Mouse (Mus musculus): Measurements from ENCODE around the gene Myom1. TPM values are rescaled to one million over a fixed set of nuclear protein-coding genes. Genes with fewer than 3 reads are reported as not detected.

Gene Myom1
- polyA plus RNA-seq, 2 experiments from 2014 or later: 0.26 TPM; not detected in 1

DNA sequence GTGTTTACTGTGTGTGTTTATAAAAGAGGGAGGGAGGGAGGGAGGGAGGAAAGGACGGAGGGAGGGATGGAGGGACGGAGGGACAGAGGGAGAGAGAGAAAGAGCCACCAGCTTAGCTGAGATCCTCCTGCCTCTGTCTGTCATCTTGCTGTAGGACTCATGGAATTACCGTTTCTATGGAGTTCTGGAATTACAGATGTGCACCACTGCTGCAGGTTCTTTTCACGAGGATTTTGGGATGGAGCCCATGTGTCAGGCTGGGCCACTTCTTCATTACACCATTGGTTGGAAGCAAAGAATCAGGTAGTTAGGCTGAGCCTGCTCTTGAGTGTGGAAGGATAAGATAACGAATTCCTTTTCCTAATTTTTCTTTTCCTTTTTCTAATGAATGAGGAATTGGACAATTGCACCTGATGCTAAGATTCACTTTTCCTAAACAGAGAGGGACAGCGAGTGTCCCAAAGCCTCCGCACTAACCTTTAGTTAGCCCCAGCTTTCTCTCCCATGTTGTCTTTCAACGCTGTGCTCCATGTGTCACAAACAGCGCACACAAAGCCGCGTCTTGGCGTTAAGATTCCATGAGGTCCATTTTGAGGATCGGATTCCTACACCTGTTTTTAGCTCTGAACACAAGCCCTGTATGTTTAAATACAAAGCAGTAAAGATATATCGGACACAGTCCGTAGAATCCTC lies 16.3 kb downstream of the Myom1 start:
- no peak for ATAC-seq

DNA sequence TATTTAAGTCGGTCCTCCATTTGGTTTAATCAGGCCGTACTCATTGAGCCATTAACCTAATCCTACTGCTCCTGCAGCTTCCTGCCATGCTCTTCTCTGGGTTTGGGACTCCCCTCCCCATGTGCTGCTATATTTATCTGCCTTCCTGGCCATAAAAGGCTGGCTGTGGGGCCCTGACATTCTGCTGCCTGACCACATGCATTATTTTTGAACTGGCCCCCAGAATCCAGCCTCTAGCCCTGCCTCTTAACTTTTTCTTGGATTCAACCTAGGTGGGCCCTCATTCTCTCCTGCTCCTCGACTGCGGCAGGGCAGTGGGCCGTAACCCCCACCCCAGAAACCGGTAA lies 16.8 kb downstream of the Myom1 start:
- no peak for ATAC-seq

DNA sequence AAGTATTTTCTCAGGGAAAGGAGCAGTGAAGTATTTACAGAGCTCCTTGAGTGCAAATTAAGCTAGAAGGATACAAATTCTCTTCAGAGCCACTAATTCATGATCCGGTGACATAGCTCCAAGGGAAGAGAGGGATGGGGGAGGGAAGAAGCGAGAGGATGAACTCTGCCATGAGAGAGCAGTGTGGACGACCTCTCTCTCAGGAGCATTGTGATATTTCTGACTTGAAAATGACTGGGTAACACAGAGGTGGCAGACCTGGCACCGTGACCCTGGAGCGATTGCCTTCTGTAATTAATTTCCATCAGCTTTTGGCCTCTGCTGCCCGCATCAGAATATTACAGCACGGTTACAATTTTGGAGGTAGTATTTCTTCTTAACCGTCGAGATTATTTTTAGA lies 17.4 kb downstream of the Myom1 start:
- no peak for ATAC-seq

DNA sequence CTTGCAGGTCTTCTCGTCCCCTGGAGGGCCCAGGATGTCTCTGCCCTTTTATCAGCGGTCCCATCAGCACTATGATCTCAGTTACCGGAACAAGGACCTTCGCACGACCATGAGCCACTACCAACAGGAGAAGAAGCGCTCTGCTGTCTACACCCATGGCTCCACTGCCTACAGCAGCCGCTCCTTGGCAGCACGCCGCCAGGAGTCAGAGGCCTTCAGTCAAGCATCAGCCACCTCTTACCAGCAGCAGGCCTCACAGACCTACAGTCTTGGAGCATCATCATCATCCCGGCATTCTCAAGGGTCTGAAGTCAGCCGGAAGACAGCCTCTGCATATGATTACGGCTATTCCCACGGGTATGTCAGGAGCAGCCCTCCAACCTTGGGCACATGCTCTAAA lies 20.4 kb downstream of the Myom1 start:
- no peak for ATAC-seq

DNA sequence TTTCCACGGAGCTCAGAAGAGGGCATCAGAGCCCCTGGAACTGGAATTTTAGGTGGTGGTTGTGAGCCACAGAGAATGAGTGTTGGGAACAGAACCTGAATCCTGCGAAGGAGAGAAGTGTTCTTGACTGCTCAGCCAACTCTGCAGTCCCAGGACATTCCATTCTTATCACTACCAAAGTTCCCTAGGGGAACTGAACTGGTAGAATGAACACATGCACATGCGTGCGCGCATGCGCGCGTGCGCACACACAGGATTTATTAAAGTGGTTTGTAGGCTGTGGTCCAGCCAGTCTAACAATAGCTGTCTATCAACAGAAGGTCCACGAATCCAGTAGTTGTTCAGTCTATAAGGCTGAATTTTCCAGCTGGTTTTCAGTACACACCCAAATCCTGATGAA lies 21.6 kb downstream of the Myom1 start:
- no peak for ATAC-seq

DNA sequence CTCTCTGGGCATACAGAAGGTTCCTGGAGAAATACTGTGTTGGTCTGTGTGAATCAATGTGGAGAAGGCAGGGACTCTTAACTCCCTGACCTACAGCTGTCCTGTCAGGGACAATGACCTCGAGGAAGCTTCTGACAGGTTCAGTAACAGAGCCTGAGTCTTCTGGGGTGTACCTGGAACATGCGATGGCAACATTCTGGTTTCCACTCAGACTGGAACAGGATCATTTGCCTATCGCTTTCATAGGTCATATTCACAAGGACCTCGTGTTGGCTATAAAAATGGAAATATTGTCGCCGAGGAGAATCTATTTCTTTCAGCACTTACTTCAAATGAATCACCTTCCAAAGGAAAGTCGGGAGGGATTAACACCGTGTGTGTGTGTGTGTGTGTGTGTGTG lies 23.5 kb downstream of the Myom1 start:
- ATAC-seq: no peak

DNA sequence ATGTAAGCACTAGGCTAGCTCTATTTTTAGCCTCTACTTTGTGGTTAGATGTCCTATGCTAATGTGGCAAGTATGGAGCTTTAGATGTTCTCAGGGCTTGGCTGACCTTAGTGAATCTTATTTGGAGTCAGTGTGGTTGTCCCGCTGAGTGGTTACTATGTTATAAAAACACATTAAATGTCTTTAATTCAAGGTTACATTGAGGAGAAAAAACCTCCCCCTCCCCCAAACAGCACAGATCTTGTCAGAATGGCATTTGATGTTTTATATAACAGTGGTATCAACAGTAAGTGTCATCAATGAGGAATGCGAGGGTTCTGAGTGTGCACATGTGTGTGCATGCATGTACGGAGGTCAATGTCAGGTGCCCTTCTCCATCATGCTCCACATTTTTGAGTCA lies 24.8 kb downstream of the Myom1 start:
- no peak for ATAC-seq

DNA sequence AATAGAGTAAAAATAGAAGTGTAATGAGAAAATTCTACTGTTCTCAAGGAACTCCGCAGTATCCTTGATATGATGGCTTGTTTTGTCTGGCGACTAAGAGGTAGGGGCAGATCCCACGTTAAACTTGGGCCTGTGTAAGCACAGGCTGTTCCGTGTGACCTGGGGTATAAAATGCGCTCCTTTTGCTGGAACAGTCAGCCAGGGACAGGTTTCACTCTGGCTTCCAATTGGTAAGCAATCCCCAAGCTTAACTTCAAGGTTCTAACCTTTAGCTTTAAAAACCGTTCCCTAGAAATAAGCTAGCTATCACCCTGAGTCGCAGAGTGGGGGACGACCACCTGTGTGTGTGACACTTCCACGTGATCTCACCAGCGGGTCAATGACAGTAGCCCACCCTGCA lies 30.3 kb downstream of the Myom1 start:
- ATAC-seq: no peak

DNA sequence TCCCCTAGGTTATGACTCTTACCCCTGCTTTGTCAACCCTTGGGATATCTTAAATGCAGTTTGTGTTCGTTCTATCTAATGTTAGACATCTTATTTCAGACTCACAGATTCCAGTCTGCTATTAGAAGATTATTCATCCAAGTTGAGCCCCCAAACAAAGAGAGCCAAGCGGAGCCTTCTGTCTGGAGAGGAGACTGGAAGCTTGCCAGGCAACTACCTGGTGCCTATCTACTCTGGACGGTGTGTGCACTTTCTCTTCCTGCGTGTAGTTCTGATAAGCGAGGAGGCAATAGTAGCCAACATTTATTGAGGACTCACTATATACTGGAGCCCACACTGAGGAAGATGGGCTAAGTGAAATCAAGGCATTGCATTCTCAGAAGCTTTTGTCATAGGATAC lies 32.0 kb downstream of the Myom1 start:
- ATAC-seq: no peak

DNA sequence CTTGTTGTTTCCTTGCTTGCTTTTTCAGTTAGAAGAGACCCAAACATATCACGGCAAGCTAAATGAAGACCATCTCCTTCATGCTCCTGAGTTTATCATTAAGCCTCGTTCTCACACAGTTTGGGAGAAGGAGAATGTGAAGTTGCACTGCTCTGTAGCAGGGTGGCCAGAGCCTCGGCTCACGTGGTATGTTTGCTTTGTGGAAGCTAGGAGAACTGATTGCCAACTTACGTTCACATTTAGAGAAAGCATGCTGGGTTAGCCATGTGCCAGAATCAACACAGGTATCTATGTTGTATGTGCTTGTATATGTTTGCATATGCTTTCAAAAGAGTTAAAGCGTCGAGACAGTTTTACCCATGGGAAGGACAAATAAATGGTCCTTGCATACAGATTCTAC lies 34.8 kb downstream of the Myom1 start:
- no peak for ATAC-seq

DNA sequence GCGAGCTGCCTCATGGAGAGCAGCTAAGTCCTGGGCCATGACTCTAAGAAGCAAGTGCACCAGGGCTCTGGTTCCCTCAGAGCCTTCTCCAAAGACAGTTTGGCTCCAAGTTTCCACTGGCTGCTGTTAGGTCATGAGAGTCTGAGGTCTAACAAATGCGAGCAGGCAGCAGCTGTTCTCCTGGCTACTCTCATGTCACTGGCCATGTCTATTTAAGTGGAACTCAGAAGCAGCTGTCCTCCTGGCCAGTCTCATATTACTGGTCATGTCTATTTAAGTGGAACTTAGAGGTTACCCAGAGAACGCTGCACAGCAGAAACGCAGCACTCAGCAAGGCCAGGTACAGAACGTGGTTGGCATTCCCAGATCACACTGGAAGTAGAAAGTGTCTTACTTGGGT lies 36.4 kb downstream of the Myom1 start:
- no peak for ATAC-seq

DNA sequence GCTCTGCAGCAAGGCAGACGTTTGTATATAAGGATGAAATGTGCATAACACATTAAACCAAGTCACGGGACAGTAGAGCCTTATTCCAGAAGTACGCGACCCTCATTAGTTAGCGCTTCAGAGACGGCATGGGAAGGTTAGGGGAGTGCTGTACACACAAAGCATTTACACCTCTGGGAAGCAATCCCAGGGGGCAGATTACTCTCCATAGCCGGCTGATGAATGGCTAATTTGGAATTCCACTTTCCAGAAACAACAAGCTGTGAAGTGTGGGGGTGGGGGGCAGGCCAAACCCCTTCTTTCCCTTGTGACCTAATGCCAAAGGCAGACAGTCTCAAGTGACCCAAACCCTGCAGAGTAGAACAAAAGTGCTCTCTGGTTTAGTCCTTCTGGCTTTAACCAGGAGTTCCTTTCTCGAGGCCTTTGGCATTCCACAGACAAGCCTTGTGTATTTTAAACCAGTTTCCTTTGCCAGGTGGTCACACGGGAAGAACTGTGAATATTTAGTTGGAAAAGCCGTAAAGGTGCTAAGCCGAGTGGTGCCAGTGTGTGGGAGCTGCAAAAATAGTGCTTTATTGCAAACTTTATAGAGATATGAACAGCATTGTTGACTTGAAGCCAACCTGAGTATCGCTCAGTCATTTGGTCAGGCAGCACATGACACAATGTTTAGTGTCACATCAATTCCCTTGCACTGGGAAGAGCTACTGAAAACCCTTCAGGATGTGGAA lies 37.6 kb downstream of the Myom1 start:
- ATAC-seq: no peak

DNA sequence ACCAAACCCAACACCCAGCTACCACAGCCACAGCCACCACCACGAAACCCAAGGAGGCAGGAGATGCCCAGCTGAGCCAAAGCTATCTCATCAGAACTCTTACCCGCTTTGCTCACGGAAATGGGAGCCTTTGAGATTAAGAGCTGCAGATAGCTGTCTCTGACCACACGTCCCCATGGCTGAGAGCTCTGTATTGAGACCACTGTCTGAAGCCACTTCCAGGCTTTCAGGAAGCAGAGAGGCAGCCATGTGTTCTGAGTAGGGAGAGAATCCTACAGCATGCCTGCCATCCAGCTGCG lies 38.1 kb downstream of the Myom1 start:
- no peak for ATAC-seq

DNA sequence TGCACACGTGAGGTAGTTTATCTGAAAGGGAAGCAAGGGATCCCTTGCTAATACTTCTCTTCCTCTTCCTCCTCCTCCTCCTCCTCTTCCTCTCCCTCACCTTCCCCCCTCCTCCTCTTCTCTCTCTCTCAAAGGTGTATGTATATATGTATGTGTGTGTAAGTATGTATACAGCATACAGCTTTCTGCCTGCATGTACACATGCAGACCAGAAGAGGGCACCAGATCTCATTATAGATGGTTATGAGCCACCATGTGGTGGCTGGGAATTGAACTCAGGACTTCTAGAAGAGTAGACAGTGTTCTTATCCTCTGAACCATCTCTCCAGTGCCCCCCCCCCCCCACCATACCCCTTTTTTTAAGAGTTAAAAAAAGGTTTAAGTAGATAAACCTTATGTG lies 40.2 kb downstream of the Myom1 start:
- no peak for ATAC-seq

DNA sequence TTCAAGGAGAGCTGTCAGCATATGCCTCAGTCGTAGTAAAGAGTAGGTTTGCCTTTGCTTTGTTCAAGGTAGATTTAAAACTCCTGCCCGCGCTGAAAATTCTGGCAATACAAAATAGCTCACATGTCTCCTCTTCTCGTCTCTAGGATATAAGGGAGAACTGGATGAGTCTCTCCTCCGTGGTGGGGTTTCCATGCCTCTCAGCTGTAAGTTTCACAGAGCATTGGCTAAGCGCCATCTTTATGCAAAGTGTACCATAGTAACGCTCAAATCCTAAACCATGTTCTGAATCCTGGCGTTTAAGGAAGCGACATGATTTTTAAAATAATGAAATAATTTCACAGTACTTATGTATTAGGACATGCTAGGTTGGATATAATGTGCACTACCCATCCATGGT lies 43.2 kb downstream of the Myom1 start:
- no peak for ATAC-seq

DNA sequence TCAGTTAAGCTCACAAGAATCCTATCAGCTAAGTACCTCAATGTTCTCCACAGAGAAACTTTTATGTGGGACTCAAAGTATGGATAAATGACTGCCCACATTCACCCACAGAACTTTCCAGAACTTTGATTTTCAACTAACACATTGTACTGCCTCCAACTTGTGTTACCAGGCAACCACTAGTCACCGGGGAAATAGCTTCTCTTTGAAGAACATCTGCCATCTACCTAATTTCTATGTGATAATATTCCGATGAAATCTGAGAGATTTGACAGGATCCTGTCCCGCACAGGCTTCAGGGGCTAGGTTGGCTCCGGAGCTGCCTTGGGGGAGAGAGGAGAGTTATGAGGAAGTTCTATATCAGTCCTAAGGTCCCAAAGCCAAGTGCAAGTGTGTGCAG lies 44.4 kb downstream of the Myom1 start:
- no peak for ATAC-seq

DNA sequence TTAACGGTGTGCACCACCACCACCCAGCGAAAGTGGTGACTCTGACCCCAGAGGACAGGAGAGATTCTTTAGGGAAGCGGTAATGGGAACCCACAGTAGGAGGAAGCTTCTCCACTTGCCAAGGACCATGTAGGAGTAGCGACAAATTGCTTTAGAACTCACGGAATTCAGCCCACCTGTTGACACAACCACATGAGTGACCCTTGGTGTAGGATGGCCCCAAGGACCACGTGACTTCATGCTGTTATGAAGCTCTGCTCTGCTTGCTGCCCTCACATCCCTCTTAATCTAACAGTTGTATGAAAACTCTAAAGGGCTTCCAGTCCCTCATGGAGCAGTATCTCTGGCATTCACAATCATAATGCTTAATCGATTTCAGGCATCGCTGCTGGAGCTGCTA lies 46.9 kb downstream of the Myom1 start:
- no peak for ATAC-seq

DNA sequence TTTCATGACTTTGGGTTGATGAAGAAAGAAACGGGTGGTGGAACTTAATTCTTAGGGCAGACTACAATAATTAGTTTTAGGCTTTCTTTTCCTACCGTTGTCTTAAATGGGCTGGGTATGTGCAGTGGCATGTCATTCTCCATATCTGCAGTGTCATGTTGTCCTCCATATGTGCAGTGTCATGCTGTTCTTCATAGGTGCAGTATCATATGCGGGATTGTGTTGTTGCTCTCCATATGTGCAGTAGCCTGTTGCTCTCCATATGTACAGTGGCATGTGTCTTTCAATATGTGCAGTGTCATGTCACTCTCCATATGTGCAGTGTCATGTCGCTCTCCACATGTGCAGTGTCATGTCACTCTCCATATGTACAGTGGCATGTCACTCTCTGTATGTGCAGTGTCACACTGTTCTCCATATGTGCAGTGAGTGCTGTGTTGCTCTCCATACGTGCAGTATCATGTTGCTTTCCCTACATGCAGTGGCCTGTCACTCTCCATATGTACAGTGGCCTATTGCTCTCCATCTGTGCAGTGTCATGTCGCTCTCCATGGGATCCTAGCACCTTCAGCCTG lies 50.8 kb downstream of the Myom1 start:
- no peak for ATAC-seq

DNA sequence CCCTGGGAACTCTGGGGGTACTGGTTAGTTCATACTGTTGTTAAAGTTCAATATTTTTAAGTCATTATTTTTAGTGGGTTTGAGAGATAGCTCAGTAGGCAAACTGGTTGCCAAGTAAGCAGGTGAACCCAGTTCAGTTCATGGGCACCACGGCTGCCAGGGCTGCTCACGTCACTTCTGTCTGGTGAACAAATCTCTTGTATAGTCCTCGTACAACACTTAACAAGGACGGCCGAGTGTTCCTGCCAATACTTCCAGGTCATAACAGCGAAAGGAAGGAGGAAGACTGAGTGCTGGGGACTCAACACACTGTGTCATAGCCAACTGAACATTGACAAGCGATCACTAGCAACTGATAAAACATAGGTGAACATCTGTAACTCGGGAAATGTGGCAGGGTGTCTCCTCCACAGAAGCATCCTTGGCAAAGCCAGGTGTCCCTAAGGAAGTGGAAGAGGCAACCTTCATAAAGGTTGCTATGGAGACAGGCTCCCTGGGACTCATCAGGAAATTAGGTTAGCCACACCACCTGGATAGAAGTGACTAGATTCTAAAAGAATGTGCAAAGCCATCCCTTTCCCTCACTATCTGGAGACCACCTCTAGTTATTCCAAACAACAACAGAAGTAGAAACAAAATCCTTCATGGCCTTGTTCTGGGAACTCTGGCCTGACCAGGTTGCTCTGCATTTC lies 52.9 kb downstream of the Myom1 start:
- no peak for ATAC-seq

DNA sequence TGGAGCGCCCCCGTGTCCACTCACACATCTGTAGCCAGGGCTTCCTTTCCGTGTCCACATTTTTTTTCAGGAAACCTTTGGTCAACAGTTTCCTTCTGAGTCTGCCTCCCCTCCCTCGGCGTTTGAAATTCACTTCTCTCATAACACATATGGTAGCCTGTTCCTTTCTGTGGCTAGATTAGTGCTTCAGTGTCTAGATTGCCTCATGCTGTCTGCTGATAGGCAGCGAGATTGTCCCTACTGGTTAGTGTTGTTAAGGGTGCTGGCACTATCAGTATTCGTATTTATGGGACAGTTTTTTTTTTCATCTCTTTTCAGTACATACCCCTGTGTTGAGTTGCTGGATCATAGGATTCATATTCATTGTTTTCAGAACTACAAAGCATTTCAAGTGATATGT lies 54.0 kb downstream of the Myom1 start:
- ATAC-seq: no peak

DNA sequence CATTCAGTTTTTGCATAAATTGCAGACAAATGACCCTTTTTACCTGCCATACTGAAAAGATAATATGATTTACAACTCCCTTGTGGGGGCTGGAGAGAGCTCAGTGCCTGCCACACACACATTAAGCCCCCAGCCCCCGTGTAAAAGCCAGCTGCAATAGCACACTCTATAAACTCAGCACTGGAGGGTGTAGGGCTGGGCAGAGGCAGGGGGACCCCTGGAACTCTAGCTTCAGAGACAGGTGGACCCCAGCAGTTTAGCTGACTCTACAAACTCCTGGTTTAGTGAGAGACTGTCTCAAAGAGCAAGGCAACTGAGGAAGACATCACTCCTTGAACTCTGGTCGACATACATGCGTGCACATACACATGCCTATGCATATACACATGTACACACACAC lies 55.3 kb downstream of the Myom1 start:
- ATAC-seq: no peak

DNA sequence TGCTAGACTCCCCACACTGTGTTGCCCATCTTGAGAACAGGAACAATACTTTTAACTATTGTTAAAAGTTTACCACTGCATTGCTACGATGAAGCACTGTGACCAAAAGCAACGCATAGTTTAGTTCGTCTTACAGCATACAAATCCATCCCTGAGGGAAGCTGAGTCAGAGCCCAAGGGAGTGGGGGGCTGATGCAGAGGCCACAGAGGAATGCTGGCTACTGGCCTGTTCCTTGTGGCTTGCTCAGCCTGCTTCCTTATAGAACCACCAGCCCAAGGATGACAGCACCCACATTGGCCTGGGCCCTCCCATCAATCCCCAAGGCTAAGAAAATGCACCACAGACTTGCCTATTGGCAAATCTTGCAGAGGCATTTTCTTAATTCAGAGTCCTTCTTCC lies 56.8 kb downstream of the Myom1 start:
- no peak for ATAC-seq

DNA sequence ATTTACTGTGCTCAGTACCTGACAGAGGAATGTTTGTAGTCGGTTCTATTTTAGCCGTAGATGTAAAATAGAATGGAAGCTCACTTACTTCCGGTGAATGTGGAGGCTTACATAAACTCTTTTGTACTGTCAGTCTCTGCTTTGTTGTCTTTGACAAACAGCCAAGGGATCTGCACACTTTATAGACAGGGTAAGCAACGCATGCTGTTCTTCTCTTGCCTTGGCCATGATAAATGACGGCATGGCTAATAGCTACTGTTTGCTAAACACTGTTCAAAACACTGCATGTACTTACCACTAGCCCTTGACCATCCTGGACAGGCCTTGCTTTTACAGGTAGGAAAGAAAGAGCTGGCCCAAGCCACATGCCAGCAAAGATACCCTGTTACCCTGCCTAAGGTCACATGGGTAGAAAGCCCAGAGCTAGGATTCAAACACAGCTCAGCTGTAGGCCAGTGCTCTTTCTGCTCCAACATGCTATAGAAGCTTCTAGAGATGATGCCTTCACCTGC lies 59.7 kb downstream of the Myom1 start:
- no peak for ATAC-seq
